Mouse (Mus musculus) liver, adult 2 months (tissue): ENCODE data around the gene H6pd.

ENCODE experiments used
- CTCF ChIP-seq: fragments of 200-500 bp; IDR thresholded peaks from 2 replicates; pipeline ENCODE4 v1.5.1; 2011; ENCODE audit warnings: low read depth, low read length, control low read depth
- POLR2A ChIP-seq: fragments of 200-500 bp; IDR thresholded peaks from 2 replicates; pipeline ENCODE4 v1.6.1; 2011; ENCODE audit warnings: low read length, control low read depth; ENCODE audit not compliant: insufficient read depth; ENCODE audit errors: extremely low read depth

GRCm38 (mm10) chr4:149954893-149955439 lies 53.9 kb downstream of the H6pd start, which contains the start of gene Spsb1:
- TF ChIP-seq CTCF: no peak
- TF ChIP-seq POLR2A: peak; percentile 89
